Mouse (Mus musculus) lung, embryonic 14.5 days (tissue): Measurements from ENCODE around the gene Tmem131. TPM values are rescaled to one million over a fixed set of nuclear protein-coding genes. Genes with fewer than 3 reads are reported as not detected.

Source experiments
- ATAC-seq: fragments of 200-750 bp; cut with Nextera tagmentation; 2 replicates; pipeline ENCODE4 v1.8.0; 2017; ENCODE audit warnings: mild to moderate bottlenecking, moderate TSS enrichment, moderate library complexity; ENCODE audit not compliant: insufficient read depth
- DNase-seq: peaks from one replicate; pipeline ENCODE4 v3.0.0-alpha.2; 2015
- H3K27ac ChIP-seq: fragments of 300-500 bp; sonication (generic); 2 replicates; pipeline ENCODE4 v1.5.1; 2014; ENCODE audit warnings: low read depth, mild to moderate bottlenecking, moderate library complexity
- H3K27me3 ChIP-seq: fragments of 300-500 bp; sonication (generic); 2 replicates; pipeline ENCODE4 v1.6.1; 2014; ENCODE audit warnings: low read length, control low read depth; ENCODE audit not compliant: insufficient read depth
- H3K36me3 ChIP-seq: fragments of 300-500 bp; sonication (generic); 2 replicates; pipeline ENCODE4 v1.6.1; 2014; ENCODE audit warnings: control low read depth; ENCODE audit not compliant: insufficient read depth
- H3K4me1 ChIP-seq: fragments of 300-500 bp; sonication (generic); 2 replicates; pipeline ENCODE4 v1.6.1; 2014; ENCODE audit warnings: antibody characterized with exemption, control low read depth; ENCODE audit not compliant: insufficient read depth
- H3K4me2 ChIP-seq: fragments of 300-500 bp; sonication (generic); 2 replicates; pipeline ENCODE4 v1.6.1; 2014; ENCODE audit warnings: mild to moderate bottlenecking
- H3K4me3 ChIP-seq: fragments of 300-500 bp; sonication (generic); 2 replicates; pipeline ENCODE4 v1.5.1; 2014; ENCODE audit warnings: low read depth, low read length
- H3K9ac ChIP-seq: fragments of 300-500 bp; sonication (generic); 2 replicates; pipeline ENCODE4 v1.6.1; 2014
- H3K9me3 ChIP-seq: fragments of 300-500 bp; sonication (generic); 2 replicates; pipeline ENCODE4 v1.6.1; 2016; ENCODE audit warnings: low read depth, low read length, control low read depth
- CTCF ChIP-seq: IDR thresholded peaks from 2 replicates; pipeline ENCODE4 v1.5.1; 2016; ENCODE audit warnings: antibody characterized with exemption, low read depth
- WGBS: fragments of 180-500 bp; shearing (Covaris S2); extraction: QIAGEN DNeasy Blood & Tissue Kit; methylation state at CpG from one replicate; pipeline ENCODE4 v1.1.7; 2014; 5-methylcytosine and 5-hydroxymethylcytosine counted together
- polyA plus RNA-seq: library from polyadenylated mRNA; unstranded; fragments of >200 nt; fragmentation: Nextera tagmentation; extraction: Ambion mirVana; gene quantifications from 2 replicates; pipeline ENCODE4 v1.2.1, GENCODE M21; 2014

The Tmem131 gene
- polyA plus RNA-seq, 1 experiment from 2014 or later = 18.4 TPM

DNA sequence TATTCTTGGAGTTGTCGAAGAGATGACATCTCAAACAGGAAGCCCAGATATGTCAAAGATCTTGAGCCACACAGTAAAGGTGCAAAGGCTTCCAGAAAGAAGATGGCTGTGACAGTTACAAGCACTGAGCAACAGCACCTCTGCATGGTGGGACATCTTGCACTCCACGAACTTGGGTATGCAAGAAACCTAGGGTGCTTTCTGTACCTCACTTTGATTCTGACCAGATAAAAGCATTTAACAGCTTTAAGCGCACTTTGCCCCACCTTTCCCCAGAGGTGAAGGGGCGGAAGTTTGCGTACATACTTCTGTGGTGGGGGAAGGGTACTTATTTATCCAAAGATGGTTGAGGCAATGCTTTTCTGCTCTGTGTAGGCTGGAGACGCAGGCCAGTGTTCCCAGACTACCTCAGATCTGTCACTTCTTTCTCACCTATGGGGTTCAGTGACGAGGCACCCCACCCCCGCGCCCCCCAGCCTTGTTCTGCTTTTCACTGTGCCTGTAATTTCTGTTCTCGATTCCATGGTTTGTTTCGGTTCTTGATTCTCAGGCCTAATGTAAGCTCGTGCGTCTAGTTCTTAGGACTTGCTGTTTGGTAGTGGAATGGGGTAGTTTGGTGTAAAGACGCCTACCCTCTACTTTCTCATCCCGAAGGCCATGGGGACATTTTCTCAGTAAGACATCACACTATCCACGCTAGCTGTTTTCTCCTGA is 17.2 kb upstream of the Tmem131 start:
- no peak overlapping the region for H3K27ac ChIP-seq
- no peaks in the 10 kb centered on the region for H3K9me3 ChIP-seq
- no peaks in the 10 kb centered on the region for H3K27me3 ChIP-seq
- no peak for TF ChIP-seq CTCF
- ATAC-seq (no peak), DNase-seq (no peak)
- H3K4me1 ChIP-seq = no peaks in the 10 kb centered on the region
- no peak overlapping the region for H3K9ac ChIP-seq
- no peak overlapping the region for H3K4me2 ChIP-seq
- WGBS = 76% methylated on average over 16 of the region's 16 CpGs
- no peaks in the 10 kb centered on the region for H3K36me3 ChIP-seq
- no peak overlapping the region for H3K4me3 ChIP-seq

GRCm38 (mm10) chr1:36949591-36950184 is 6.2 kb upstream of the Tmem131 start:
- no peak for TF ChIP-seq CTCF

GRCm38 (mm10) chr1:36947448-36947847 is 4.0 kb upstream of the Tmem131 start:
- H3K4me1 ChIP-seq = no peaks in the 10 kb centered on the region
- H3K27ac ChIP-seq = no peak overlapping the region
- H3K9me3 ChIP-seq = no peaks in the 10 kb centered on the region
- no peak for DNase-seq
- TF ChIP-seq CTCF = no peak
- H3K4me2 ChIP-seq = no peak overlapping the region
- no peak for ATAC-seq
- no peaks in the 10 kb centered on the region for H3K36me3 ChIP-seq
- no peak overlapping the region for H3K4me3 ChIP-seq
- 60% methylated on average over 8 of the region's 8 CpGs for WGBS
- no peaks in the 10 kb centered on the region for H3K27me3 ChIP-seq
- H3K9ac ChIP-seq = no peak overlapping the region

More at GRCm38 (mm10) chr1:36949591-36950184, 6.2 kb upstream of the Tmem131 start:
- Histone ChIP-seq H3K27ac (no peak overlapping the region), H3K4me2 (no peak overlapping the region), H3K27me3 (no peaks in the 10 kb centered on the region), H3K4me3 (no peak overlapping the region), H3K9me3 (no peaks in the 10 kb centered on the region), H3K4me1 (no peaks in the 10 kb centered on the region), H3K9ac (no peak overlapping the region), H3K36me3 (no peaks in the 10 kb centered on the region)
- ATAC-seq (no peak), DNase-seq (peak; percentile 43)
- 56% methylated on average over 7 of the region's 7 CpGs for WGBS

DNA sequence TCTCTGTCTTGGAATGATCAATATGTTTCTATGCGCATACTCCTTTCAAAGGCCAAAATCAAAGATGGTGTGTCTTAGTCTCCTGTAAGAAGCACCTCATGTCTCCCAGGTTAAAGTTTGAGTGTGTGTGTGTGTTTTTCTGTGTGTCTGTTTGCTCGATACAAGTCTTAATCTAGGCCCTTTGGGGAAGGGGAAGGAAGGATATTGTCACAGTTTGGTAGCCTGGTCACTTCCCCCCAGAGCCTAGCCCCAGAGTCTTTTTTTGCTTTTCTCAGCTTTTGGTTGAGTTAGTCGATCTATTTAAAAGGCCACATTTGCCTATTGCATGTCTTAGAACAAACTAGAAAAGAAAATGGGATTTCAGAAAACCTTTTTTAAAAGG is 3.1 kb downstream of the Tmem131 start:
- Histone ChIP-seq H3K27ac (peak overlapping the region; percentile 64), H3K36me3 (no peaks in the 10 kb centered on the region), H3K27me3 (no peaks in the 10 kb centered on the region), H3K4me3 (peak overlapping the region; percentile 93), H3K9ac (peak overlapping the region; percentile 97), H3K4me2 (peak overlapping the region; percentile 81), H3K9me3 (no peaks in the 10 kb centered on the region), H3K4me1 (peaks cover 5% of the 10 kb centered on the region; the same call in 1 of the 2 replicates)
- TF ChIP-seq CTCF = no peak
- WGBS = 49% methylated on average over 3 of the region's 3 CpGs
- DNase-seq = no peak
- ATAC-seq = no peak

DNA sequence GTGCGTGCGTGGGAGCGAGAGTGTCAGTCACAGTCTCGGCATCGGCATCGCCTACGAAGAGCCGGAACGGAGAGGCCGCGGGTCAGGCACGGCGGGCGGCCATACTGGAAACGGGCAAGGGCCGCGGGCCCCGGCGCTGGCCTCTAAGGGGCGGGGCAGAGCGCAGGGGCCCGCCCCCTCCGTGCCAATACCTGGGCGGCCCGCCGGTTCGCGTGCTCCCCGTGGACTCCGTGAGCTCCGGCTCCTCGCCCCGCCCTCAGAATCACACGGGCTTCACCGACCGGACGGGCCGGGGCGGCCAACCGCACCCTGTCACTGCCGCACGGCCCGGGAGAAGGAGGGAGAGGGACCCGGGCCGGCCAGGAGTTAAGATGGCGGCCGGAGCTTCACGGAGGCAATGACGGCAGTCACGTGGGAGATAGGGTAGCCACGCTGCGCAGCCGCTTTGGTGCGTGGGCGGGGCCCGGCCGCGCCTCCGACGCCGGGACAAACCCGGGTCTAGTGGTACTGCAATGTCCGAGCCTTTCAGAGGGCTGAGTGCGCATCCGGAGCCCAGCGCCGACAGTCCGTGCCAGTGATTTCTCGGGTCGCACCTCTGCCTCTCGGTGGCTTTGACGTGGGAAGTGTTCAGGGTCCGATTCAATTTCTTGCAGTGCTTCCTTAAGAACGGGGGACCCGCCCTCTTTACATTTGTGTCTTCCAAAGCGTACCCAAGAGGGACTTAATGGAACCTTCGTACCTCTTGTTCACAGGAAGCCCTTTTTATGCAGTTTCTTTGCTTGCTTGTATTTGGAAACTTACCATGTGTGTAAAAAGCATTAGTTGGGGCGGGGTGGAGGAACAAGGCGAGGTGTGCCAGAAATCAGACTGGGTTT is 3.7 kb downstream of the Tmem131 start:
- Histone ChIP-seq H3K4me3 (peak overlapping the region; percentile 93), H3K27me3 (no peaks in the 10 kb centered on the region), H3K27ac (peak overlapping the region; percentile 84), H3K9me3 (no peaks in the 10 kb centered on the region), H3K36me3 (no peaks in the 10 kb centered on the region), H3K4me1 (peaks cover 9% of the 10 kb centered on the region), H3K4me2 (peak overlapping the region; percentile 81), H3K9ac (peak overlapping the region; percentile 97)
- WGBS = under 1% methylated on average over 76 of the region's 79 CpGs
- ATAC-seq (peak; percentile 98), DNase-seq (peak; percentile 97)
- TF ChIP-seq CTCF = no peak

DNA sequence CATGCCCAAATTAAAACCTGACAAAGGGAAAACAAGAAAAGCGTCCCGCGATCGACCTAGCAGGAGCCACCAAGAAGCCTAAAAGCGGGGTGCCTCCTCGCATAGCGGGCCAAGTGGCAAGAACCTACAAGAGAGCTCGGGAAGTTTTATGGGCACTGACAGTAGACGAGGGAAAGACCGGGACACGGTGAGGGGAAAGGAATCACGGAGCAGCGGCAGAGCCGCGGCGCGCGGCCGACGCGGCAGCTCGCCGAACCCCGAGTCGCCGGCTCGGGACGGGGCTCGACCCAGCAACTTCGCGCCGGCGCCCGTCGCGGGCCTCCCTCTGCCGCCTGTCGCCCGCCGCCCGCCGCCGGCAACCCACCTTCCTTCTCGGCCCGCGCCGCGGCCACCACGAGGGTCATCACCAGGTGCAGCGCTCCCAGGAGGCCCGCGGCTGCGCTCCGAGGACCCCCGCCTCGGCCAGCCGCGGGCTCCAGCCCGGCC is 4.6 kb downstream of the Tmem131 start:
- Histone ChIP-seq H3K9ac (peak overlapping the region; percentile 97), H3K4me2 (peak overlapping the region; percentile 81), H3K4me1 (peaks cover 13% of the 10 kb centered on the region), H3K4me3 (peak overlapping the region; percentile 93), H3K9me3 (no peaks in the 10 kb centered on the region), H3K36me3 (no peaks in the 10 kb centered on the region), H3K27ac (peak overlapping the region; percentile 84), H3K27me3 (no peaks in the 10 kb centered on the region)
- WGBS = under 1% methylated on average over 46 of the region's 59 CpGs
- no peak for TF ChIP-seq CTCF
- ATAC-seq (peak; percentile 16; the same call in 1 of the 2 replicates), DNase-seq (peak; percentile 54)
